Mouse (Mus musculus) spleen, adult 18-20 months (tissue): ENCODE measurements around the gene AC109138.7.
"Not testable (repeated sequence)": the region's sequence is repeated elsewhere in the genome, so short reads cannot be mapped to it uniquely, and the experiment has no call there.

Experiments used
- DNase-seq, 2 experiments: peaks; one replicate each; pipeline ENCODE4 v3.0.0; 2022; ENCODE audit warnings: mixed read lengths in 2 of 2

AC109138.7 gene

DNA sequence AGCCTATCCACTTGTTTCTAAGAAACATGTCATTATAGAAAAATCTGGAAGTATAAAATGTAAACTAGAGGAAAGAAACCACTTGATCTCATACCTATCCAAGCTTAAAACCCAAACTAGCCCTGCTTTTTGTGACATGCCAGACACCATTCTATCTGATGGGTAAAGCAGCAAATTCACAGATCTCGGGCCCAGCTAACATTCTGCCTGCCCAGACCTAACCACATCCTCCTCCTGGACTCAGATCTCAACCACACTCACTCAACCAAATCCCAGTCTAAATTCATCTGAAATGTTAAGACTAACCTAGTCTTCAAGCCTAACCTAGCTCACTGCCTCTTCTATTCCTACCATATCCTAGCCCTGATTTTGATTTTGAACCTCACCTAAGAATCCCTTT is 4.6 kb downstream of the AC109138.7 start:
- peak in 1 of 2 experiments; percentile 35 for DNase-seq

DNA sequence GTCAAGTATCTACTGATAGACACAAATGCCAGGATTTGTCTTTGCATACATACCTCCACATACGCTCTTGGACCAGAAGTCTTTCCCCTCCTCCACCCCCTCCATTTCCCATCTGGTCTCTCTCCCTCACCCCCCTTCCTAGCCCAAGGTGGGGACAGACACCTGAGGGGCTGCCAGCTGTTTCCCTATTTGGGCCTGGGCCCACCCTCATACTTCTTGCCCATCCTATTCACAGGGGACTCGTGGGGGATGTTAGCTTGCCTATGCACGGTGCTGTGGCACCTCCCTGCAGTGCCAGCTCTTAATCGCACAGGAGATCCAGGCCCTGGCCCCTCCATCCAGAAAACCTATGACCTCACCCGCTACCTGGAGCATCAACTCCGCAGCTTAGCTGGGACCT is 5.8 kb downstream of the AC109138.7 start:
- DNase-seq: no peak

GRCm38 (mm10) chr19:4220416-4220815 is 6.3 kb downstream of the AC109138.7 start:
- peak in 1 of 2 experiments; percentile 37 for DNase-seq

DNA sequence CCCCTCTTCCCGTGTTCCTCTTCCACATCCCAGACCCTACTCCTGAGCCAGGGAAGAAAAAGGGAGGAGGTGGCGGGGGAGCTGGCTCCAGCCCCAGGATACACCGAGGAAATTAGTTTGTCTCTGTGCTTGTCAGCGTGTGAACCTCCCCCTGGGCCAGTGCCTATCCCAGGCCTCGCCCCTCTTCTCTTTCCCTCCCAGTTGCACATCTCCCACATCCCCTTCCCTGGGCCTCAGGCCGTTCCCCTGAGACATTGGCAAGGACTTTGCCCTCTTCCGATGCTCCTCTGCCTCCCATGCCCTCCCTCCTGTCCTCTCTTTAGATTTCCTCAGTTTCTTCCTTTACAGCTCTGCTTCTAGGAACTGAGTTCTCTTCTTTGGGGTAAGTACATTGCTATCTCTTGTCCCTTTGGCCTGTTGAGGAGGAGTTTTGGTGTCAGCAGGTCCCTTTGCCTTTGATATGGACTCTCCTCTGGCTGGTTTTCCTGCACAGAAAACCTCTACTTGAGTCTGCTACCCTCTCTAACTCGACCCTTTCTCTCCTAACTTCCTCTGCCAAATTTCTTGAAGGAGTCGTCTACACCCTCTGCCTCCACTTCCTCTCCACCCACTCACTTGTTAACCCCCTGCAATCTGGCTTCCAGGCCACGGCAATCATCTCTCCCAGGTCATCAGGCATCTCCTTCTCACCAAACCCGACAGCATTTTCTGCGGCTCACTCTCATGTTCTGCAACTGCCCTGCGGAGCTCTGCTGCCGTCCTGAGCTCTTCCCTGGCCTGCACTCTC is 7.0 kb downstream of the AC109138.7 start:
- DNase-seq: peak in 1 of 2 experiments; percentile 24

GRCm38 (mm10) chr19:4222165-4222564 is 8.0 kb downstream of the AC109138.7 start:
- DNase-seq: peak in 1 of 2 experiments; percentile 36

DNA sequence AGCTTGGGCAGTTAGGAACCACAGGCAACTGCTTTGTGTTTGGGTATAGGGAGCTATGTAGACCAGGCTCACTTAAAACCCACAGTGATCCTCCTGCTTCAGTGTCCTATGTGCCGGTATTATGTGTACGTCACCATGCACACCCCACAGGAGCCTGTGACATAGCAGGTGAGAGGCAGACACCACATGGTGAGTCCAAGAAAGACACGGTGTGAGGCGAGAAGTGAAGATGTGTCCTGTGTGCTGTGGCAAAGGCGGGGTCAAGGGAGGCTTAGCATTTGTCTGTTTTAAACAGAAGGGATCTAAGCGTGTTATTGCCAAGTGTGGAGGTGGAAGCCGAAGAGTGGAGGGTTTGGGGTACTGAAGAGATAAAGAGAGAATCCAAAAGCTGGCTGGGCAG is 12.6 kb downstream of the AC109138.7 start:
- peak in 1 of 2 experiments; percentile 27 for DNase-seq

GRCm38 (mm10) chr19:4227446-4227845 is 13.3 kb downstream of the AC109138.7 start:
- DNase-seq: peak in 1 of 2 experiments; percentile 17

- peak in 1 of 2 experiments; percentile 67 for DNase-seq
Measured at GRCm38 (mm10) chr19:4227894-4228678, 13.9 kb downstream of the AC109138.7 start.

DNA sequence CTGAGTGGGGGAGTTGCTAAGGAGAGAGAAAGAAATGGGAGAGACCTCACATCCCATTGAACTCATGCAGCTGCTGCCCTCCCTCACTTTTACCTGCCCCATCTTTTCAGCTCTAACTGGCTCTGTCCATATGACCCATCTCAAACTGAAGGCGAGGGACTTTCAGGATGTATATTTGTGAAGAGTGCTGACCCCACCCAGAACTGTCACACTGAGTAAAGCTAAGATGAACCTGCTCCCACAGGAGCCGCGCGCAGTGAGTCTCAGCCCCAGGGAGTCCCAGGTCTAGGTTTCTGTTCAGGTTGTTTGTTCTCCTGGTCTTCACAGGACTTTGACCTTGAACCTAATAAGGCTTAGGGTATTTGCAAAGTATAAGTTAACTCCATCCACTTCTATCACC is 14.7 kb downstream of the AC109138.7 start:
- DNase-seq: no peak

DNA sequence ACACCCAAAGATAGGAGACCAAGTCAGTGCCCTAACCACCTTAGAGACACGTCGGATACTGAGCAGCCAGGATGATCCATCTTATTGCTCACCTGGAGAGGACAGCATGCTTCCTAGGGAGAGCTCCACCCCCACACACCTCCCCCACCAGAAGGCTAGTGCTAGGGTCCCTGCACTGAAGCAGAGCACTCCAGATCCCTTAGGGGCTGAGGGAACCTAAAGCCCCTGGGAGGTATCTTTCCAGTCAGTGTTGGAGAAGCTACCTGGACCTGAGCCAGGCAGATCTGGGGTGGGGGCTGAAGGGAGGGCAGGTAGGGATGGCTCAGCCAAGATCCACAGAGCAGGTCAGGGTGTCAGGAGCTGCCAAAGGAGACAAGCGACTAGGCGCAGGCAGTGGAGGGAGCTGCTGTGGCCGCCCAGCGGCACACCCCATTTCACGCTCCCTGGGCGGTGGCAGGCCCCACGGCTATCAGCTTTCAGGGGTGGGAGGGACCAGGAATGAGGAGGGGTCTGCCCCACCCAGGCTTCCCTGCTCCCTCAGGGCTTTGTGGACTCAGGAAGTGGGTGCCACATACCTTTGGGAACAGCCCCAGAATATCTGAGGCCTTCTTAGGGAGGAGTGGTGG is 15.4 kb downstream of the AC109138.7 start:
- peak in 1 of 2 experiments; percentile 29 for DNase-seq

DNA sequence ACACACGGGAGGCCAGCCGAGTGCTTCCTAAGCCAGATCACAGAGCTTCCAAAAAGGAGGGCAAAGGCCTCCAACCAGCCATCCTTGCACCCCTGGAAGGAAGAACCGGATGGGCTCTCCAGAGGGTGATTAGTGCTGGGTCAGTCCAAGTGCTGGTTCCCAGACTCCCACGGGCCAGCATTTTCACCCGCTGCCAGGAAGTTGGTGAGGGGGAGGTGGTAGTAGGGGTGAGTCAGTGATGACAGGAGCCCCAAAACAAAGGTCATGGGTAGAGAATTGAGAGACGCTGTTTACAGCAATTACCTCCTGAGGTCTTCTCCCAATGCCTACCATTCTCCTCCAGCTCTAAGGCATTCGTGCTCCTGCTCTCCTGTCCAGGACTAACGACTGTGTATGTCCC is 16.3 kb downstream of the AC109138.7 start:
- peak; percentile 33 to 40 for DNase-seq

DNA sequence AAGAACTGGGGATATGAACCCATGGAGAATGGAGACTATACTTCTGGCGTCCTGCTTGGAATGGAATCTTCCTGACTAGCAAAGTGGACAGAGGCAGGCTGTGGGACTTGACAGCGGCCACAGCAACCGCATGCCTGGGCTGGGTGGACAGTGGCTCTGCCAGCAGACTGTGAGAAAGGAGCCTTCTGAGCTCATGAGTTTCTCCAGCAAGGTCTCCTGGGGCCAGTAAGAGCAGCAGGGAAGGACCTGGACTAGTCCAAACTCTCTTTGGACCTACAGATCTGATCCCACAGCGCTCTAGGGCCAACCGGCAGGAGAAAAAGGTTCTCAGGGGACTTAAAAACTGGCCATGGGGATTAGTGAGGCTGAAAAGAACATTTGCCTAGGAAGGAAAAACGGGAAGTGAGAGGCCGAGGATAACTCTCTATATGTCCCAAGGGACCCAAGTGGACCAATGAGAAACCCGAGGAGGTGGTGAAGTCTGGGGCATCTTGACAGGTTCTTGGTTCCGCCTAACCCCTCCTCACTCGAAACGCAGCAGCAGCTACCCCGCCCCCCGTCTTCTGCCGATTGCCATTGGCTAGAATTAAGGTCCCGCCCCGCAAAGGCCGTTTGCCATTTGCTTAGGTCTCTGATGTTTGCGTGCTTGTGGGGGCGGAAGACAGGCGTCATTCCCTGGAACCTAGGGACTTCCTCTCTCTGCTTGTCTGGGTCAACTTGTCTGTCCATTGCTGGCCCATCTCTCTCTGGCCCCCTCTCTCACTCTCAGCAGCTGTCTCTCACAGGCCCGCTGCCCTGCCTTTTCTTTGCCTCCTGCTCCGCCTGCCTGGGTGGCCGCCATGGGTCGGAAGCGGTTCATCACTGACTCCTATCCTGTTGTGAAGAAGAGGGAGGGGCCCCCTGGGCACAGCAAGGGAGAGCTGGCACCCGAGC is 17.4 kb downstream of the AC109138.7 start, which contains the start of gene Pold4:
Gene Pold4, plus strand, starts transcription at position 647 of the 933 bp plus-strand sequence.
- peak; percentile 95 to 98 for DNase-seq

DNA sequence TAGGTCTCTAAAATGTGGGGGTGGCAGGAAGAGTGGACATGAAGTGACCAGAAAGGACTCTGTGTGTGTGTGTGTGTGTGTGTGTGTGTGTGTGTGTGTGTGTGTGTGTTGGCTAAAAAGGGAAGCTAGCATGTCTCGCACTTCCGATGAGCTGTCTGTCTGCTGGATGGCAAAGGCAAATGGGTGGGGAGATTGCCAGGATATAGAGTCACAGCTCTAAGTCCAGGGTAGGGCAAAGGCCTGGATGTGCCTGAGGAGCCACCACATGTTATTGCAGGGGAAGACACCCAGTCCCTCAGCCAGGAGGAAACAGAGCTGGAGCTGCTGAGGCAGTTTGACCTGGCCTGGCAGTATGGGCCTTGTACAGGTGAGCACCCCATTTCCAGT is 18.0 kb downstream of the AC109138.7 start:
- DNase-seq: no peak

GRCm38 (mm10) chr19:4232651-4233050 is 18.5 kb downstream of the AC109138.7 start:
- no peak for DNase-seq

DNA sequence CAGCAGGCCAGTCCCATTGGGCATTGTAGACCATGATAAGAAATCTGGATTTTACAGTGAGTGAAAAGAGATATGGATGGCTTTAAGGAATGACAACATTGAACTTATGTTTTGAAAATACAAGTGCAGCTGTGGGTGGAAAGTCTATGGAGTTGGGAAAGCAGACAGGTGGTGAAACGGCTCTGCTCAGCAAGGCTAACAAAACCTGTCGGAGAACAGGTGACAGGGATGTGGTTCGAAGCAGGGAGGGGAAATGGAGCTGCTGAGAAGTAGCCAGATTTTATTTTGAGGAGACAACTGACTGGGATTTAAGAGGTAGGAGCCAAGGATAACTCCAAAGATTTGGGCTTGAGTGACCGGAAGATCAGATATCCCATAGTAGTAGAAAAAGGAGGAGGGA is 20.4 kb downstream of the AC109138.7 start:
- DNase-seq: no peak

- DNase-seq: no peak
Measured at GRCm38 (mm10) chr19:4240247-4240668, 26.1 kb downstream of the AC109138.7 start.

DNA sequence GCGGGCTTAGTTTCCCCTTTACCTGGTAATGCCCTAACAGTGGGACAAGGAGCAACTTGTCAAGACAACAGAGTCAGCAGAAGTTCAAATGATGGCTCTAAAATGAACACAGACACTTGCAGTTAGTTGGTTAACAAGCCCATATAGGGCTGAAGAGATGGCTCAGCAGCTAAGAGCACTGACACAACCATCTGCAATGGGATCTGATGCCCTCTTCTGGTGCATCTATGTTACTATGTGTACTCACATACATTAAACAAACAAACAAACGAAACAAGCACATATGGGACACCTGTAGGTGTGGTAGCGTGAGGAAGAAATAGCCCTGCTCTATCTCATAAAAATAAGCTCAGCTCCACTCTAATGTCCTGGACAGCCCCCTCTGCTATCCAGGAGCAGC is 28.3 kb downstream of the AC109138.7 start:
- DNase-seq: no peak

DNA sequence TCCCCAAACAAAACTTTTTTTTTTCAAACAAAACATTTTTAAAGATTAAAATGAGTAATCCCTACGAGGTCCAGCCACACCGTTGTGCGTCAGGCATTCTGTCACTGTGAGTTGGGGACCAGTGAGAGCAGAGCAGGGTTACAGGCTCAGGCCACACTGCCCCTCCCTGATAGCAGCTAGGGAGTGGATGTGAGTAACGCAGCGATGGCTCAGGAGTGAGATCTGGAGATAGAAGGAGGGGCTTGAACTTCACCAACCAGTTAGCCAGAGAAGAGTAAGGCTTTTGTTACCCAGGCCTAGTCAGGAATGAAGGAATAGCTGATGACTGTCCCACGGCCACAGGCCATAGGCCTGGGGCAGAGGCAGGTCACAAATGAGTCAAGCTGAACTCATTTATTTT is 30.6 kb downstream of the AC109138.7 start:
- no peak for DNase-seq

DNA sequence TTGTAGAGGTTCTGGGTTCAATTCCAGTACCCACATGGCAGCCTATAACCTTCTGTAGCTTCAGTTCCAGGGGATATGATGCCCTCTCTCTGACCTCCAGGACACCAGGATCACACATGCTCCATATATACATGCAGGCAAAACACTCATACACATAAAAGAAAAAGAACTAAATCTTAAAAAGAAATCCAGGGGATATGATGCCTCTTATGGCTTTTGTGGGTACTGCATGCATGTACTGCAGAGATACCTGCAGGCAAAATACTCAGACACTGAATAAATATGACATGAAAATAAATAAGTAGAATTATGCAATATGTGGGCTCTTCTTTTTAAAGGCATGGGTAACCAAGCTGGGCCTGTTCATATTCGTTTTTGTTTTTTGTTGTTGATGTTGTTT is 32.9 kb downstream of the AC109138.7 start:
- DNase-seq: no peak

DNA sequence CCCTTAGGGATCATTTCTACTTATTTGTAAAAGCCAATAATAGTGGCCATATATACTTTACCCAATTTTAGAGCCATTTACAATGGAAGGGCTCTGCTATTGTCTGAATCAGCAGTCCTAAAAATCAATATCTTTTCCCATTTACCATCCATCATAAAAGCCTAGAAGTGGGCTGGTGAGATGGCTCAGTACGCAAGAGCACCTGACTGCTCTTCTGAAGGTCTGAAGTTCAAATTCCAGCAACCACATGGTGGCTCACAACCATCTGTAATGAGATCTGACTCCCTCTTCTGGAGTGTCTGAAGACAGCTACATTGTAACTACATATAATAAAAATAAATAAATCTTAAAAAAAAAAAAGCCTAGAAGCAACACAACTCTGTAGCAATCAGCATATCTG is 34.5 kb downstream of the AC109138.7 start:
- not testable (repeated sequence) for DNase-seq

- DNase-seq: no peak
Measured at GRCm38 (mm10) chr19:4254230-4254629, 40.1 kb downstream of the AC109138.7 start.

DNA sequence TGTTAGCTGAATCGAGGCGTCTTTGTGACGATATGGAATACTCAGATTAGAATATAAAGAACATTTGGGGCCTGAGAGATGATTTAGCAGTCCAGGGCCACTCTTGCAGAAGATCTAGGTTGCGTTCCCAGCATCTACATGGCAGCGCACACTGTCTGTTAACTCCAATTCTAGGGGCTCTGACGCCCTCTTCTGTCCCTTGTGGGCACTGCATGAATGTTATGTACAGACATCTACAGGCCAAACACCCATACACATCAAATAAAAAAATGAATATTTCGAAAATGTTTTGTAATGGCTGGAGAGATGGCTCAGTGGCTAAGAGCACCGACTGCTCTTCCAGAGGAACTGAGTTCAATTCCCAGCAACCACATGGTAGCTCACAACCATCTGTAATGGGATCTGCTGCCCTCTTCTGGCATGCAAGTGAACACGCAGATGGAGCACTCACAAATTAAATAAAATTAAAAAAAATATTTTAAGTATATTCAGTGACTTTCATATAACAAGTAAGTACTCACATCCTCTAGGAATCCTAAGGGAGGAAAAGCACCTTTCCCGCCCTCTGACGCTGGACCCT is 41.5 kb downstream of the AC109138.7 start:
- DNase-seq: no peak
